Mouse (Mus musculus): ENCODE data around the gene Mrpl23. TPM values are rescaled to one million over a fixed set of nuclear protein-coding genes. Genes with fewer than 3 reads are reported as not detected.

The Mrpl23 gene
- polyA plus RNA-seq, 1 experiment from 2014 or later, result 19.7 TPM

GRCm38 (mm10) chr7:142557696-142558095 lies 25.2 kb downstream of the Mrpl23 start:
- Histone ChIP-seq H3K27me3 (ENCODE audit: control insufficient read depth, insufficient read depth, low read length) (no peaks in the 10 kb centered on the region), H3K27ac (replicated peaks; ENCODE audit: low read depth, low read length) (no peak overlapping the region; the same call in 1 of the 2 replicates), H3K9me3 (ENCODE audit: control insufficient read depth, low read length) (no peaks in the 10 kb centered on the region), H3K4me2 (ENCODE audit: low read depth, severe bottlenecking) (no peak overlapping the region), H3K4me1 (ENCODE audit: control insufficient read depth, insufficient read depth, low read length) (peaks cover 78% of the 10 kb centered on the region), H3K9ac (ENCODE audit: low read length) (no peak overlapping the region), H3K36me3 (ENCODE audit: control insufficient read depth, insufficient read depth, low read length) (no peaks in the 10 kb centered on the region), H3K4me3 (ENCODE audit: low read depth, low read length) (no peak overlapping the region)
- 28% methylated on average over 6 of the region's 6 CpGs for WGBS
- no peak for DNase-seq (ENCODE audit: low spot score)
- ATAC-seq (ENCODE audit: insufficient number of reproducible peaks, low FRiP score, low TSS enrichment, low read depth), result no peak

GRCm38 (mm10) chr7:142558511-142559146 lies 26.1 kb downstream of the Mrpl23 start:
- Histone ChIP-seq H3K4me3 (ENCODE audit: low read depth, low read length) (no peak overlapping the region), H3K4me2 (ENCODE audit: low read depth, severe bottlenecking) (no peak overlapping the region), H3K9me3 (ENCODE audit: control insufficient read depth, low read length) (no peaks in the 10 kb centered on the region), H3K9ac (ENCODE audit: low read length) (no peak overlapping the region), H3K27ac (replicated peaks; ENCODE audit: low read depth, low read length) (peak overlapping the region; percentile 85), H3K27me3 (ENCODE audit: control insufficient read depth, insufficient read depth, low read length) (no peaks in the 10 kb centered on the region), H3K36me3 (ENCODE audit: control insufficient read depth, insufficient read depth, low read length) (no peaks in the 10 kb centered on the region), H3K4me1 (ENCODE audit: control insufficient read depth, insufficient read depth, low read length) (peaks cover 81% of the 10 kb centered on the region)
- 93% methylated on average over 9 of the region's 9 CpGs for WGBS
- DNase-seq (ENCODE audit: low spot score), result no peak
- ATAC-seq (ENCODE audit: insufficient number of reproducible peaks, low FRiP score, low TSS enrichment, low read depth), result no peak

GRCm38 (mm10) chr7:142559651-142560175 lies 27.2 kb downstream of the Mrpl23 start:
- peaks cover 81% of the 10 kb centered on the region for H3K4me1 ChIP-seq (ENCODE audit: control insufficient read depth, insufficient read depth, low read length)
- peak overlapping the region; percentile 85 for H3K27ac ChIP-seq (replicated peaks; ENCODE audit: low read depth, low read length)
- H3K27me3 ChIP-seq (ENCODE audit: control insufficient read depth, insufficient read depth, low read length), result no peaks in the 10 kb centered on the region
- ATAC-seq (ENCODE audit: insufficient number of reproducible peaks, low FRiP score, low TSS enrichment, low read depth) (peak; percentile 84), DNase-seq (ENCODE audit: low spot score) (peak; percentile 95)
- no peaks in the 10 kb centered on the region for H3K9me3 ChIP-seq (ENCODE audit: control insufficient read depth, low read length)
- H3K4me3 ChIP-seq (ENCODE audit: low read depth, low read length), result no peak overlapping the region
- WGBS, result 3% methylated on average over 5 of the region's 5 CpGs
- H3K9ac ChIP-seq (ENCODE audit: low read length), result no peak overlapping the region
- no peak overlapping the region for H3K4me2 ChIP-seq (ENCODE audit: low read depth, severe bottlenecking)
- no peaks in the 10 kb centered on the region for H3K36me3 ChIP-seq (ENCODE audit: control insufficient read depth, insufficient read depth, low read length)

DNA sequence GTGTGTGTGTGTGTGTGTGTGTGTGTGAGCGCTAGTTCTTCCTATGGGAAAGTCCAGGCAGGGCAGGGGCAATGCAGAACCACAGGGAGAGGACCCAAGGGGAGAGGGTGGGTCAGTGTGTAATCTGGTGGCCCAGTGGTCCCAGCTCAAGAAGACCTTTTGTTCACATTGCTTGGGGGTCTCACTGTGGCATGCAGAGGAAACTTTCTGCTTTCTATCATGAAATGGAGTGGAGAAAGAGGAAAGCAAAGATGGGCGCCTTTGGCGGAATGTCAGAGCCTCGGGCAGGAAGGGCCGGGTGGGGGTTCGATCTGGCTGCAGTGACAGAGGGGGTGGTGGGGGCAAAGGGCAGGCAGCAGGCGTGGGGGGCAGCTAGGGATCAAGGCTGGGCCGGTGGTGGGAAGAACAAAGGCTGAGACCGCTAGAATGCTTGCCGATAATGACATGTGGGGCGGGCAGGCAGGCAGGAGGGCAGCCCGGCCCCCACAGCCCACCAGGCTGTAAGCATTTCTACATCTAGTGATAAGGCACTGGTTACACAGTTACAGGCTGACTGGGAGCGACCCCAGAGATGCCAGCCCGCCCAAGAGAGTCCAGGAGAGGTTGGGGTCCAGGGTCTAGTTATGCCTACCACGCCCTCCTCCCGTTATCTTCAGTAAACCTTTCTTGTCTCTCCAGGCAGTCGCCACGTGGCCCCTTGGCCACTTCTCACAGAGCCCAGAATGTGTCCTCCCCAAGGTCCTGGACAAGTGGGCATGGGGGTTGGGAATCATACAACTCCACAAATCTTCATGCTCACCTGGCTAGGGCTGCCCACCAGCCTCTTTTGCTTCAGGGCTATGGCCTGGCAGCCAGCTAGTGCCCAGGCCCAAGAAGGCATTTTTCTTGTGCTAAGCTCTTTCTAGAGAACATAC lies 28.7 kb downstream of the Mrpl23 start:
- H3K4me2 ChIP-seq (ENCODE audit: low read depth, severe bottlenecking), result no peak overlapping the region
- WGBS, result 9% methylated on average over 18 of the region's 18 CpGs
- ATAC-seq (ENCODE audit: insufficient number of reproducible peaks, low FRiP score, low TSS enrichment, low read depth) (no peak), DNase-seq (ENCODE audit: low spot score) (no peak)
- no peak overlapping the region for H3K4me3 ChIP-seq (ENCODE audit: low read depth, low read length)
- no peaks in the 10 kb centered on the region for H3K9me3 ChIP-seq (ENCODE audit: control insufficient read depth, low read length)
- no peaks in the 10 kb centered on the region for H3K27me3 ChIP-seq (ENCODE audit: control insufficient read depth, insufficient read depth, low read length)
- no peaks in the 10 kb centered on the region for H3K36me3 ChIP-seq (ENCODE audit: control insufficient read depth, insufficient read depth, low read length)
- H3K27ac ChIP-seq (replicated peaks; ENCODE audit: low read depth, low read length), result peak overlapping the region; percentile 85
- H3K9ac ChIP-seq (ENCODE audit: low read length), result no peak overlapping the region
- H3K4me1 ChIP-seq (ENCODE audit: control insufficient read depth, insufficient read depth, low read length), result peaks cover 77% of the 10 kb centered on the region

DNA sequence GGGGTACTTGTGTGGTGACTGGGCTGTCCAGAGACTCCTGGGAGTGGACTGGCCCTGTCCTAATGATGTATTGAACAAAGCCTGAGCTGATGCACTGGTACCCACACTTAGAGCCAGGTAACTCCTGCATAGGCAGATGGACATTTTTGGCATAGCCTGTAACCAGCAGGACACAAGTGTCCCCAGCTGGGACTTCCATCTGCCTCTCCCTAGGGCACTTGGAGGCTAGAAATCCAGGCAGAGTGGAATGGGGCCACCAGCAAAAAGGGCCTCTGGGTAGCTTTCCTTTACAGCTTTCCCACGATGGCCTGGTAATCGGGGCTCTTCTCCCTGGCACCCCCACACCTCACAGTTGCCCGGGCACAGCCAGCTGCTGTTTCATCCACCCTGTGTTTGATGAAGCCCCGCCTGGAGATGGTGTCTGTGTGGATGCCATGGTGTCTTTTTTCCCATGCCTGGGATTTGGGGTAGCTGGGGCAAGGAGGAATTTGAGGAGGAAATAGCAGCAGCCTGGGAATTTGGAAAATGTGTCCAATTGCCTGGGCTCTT lies 29.4 kb downstream of the Mrpl23 start:
- peak overlapping the region; percentile 85 for H3K27ac ChIP-seq (replicated peaks; ENCODE audit: low read depth, low read length)
- 44% methylated on average over 4 of the region's 4 CpGs for WGBS
- no peak for DNase-seq (ENCODE audit: low spot score)

GRCm38 (mm10) chr7:142563168-142563567 lies 30.7 kb downstream of the Mrpl23 start:
- Histone ChIP-seq H3K9me3 (ENCODE audit: control insufficient read depth, low read length) (no peaks in the 10 kb centered on the region), H3K4me3 (ENCODE audit: low read depth, low read length) (no peak overlapping the region), H3K27me3 (ENCODE audit: control insufficient read depth, insufficient read depth, low read length) (no peaks in the 10 kb centered on the region), H3K9ac (ENCODE audit: low read length) (no peak overlapping the region), H3K4me1 (ENCODE audit: control insufficient read depth, insufficient read depth, low read length) (peaks cover 70% of the 10 kb centered on the region), H3K4me2 (ENCODE audit: low read depth, severe bottlenecking) (no peak overlapping the region), H3K27ac (replicated peaks; ENCODE audit: low read depth, low read length) (peak overlapping the region; percentile 85), H3K36me3 (ENCODE audit: control insufficient read depth, insufficient read depth, low read length) (no peaks in the 10 kb centered on the region)
- WGBS, result 9% methylated on average over 6 of the region's 6 CpGs
- no peak for ATAC-seq (ENCODE audit: insufficient number of reproducible peaks, low FRiP score, low TSS enrichment, low read depth)
- peak; percentile 23 for DNase-seq (ENCODE audit: low spot score)

More for the DNA sequence above, 29.4 kb downstream of the Mrpl23 start:
- ATAC-seq (ENCODE audit: insufficient number of reproducible peaks, low FRiP score, low TSS enrichment, low read depth), result no peak
- no peak overlapping the region for H3K4me2 ChIP-seq (ENCODE audit: low read depth, severe bottlenecking)
- no peaks in the 10 kb centered on the region for H3K9me3 ChIP-seq (ENCODE audit: control insufficient read depth, low read length)
- no peaks in the 10 kb centered on the region for H3K27me3 ChIP-seq (ENCODE audit: control insufficient read depth, insufficient read depth, low read length)
- H3K36me3 ChIP-seq (ENCODE audit: control insufficient read depth, insufficient read depth, low read length), result no peaks in the 10 kb centered on the region
- peaks cover 75% of the 10 kb centered on the region for H3K4me1 ChIP-seq (ENCODE audit: control insufficient read depth, insufficient read depth, low read length)
- no peak overlapping the region for H3K4me3 ChIP-seq (ENCODE audit: low read depth, low read length)
- no peak overlapping the region for H3K9ac ChIP-seq (ENCODE audit: low read length)

GRCm38 (mm10) chr7:142564955-142565643 lies 32.6 kb downstream of the Mrpl23 start:
- Histone ChIP-seq H3K4me1 (ENCODE audit: control insufficient read depth, insufficient read depth, low read length) (peaks cover 72% of the 10 kb centered on the region), H3K36me3 (ENCODE audit: control insufficient read depth, insufficient read depth, low read length) (no peaks in the 10 kb centered on the region), H3K9me3 (ENCODE audit: control insufficient read depth, low read length) (no peaks in the 10 kb centered on the region), H3K27me3 (ENCODE audit: control insufficient read depth, insufficient read depth, low read length) (no peaks in the 10 kb centered on the region), H3K9ac (ENCODE audit: low read length) (peak overlapping the region; percentile 17), H3K27ac (replicated peaks; ENCODE audit: low read depth, low read length) (peak overlapping the region; percentile 78), H3K4me2 (ENCODE audit: low read depth, severe bottlenecking) (no peak overlapping the region), H3K4me3 (ENCODE audit: low read depth, low read length) (no peak overlapping the region)
- ATAC-seq (ENCODE audit: insufficient number of reproducible peaks, low FRiP score, low TSS enrichment, low read depth) (no peak), DNase-seq (ENCODE audit: low spot score) (no peak)
- 16% methylated on average over 11 of the region's 11 CpGs for WGBS

DNA sequence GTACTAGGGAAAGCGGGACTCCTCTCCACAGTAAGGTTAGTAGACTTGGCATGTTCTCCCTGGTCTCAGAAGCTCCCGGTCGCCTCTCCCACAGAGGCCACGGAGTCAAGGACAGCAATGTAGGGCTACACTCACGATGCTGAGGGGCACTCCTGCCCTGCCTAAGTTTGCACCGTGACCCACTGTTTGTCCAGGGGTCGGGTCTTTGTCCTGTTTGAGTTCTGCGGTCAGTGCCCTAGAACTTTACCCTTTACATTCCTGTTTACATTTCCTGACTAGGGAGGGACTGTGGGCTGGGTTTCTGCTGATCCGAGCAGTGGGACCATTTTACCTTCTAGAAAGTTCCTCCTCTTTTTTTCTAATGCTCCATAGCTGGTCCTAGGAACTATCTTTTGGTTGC lies 34.0 kb downstream of the Mrpl23 start:
- Histone ChIP-seq H3K4me1 (ENCODE audit: control insufficient read depth, insufficient read depth, low read length) (peaks cover 72% of the 10 kb centered on the region), H3K27ac (replicated peaks; ENCODE audit: low read depth, low read length) (no peak overlapping the region), H3K4me3 (ENCODE audit: low read depth, low read length) (no peak overlapping the region), H3K27me3 (ENCODE audit: control insufficient read depth, insufficient read depth, low read length) (no peaks in the 10 kb centered on the region), H3K4me2 (ENCODE audit: low read depth, severe bottlenecking) (no peak overlapping the region), H3K9me3 (ENCODE audit: control insufficient read depth, low read length) (no peaks in the 10 kb centered on the region), H3K36me3 (ENCODE audit: control insufficient read depth, insufficient read depth, low read length) (no peaks in the 10 kb centered on the region), H3K9ac (ENCODE audit: low read length) (no peak overlapping the region)
- DNase-seq (ENCODE audit: low spot score) (no peak), ATAC-seq (ENCODE audit: insufficient number of reproducible peaks, low FRiP score, low TSS enrichment, low read depth) (no peak)
- WGBS, result 86% methylated on average over 9 of the region's 9 CpGs
